Mouse (Mus musculus): Measurements from ENCODE around the gene Atp8a1. TPM values are rescaled to one million over a fixed set of nuclear protein-coding genes. Genes with fewer than 3 reads are reported as not detected.

Atp8a1 gene
- polyA plus RNA-seq, 1 experiment from 2014 or later = 31.3 TPM

- no peaks in the 10 kb centered on the region for H3K9me3 ChIP-seq
- 0 out of 2 replicates have a peak, but pooled peaks cover 14% of the 10 kb centered on the region for H3K36me3 ChIP-seq
- H3K4me2 ChIP-seq (replicated peaks) = no peak overlapping the region
- H3K4me1 ChIP-seq = no peaks in the 10 kb centered on the region
- peaks cover 95% of the 10 kb centered on the region for H3K27me3 ChIP-seq
- ATAC-seq (ENCODE audit: low FRiP score, low read depth) = no peak
- no peak overlapping the region for H3K9ac ChIP-seq (replicated peaks)
- no peak overlapping the region for H3K27ac ChIP-seq (replicated peaks)
- no peak overlapping the region for H3K4me3 ChIP-seq
- 76% methylated on average over 8 of the region's 8 CpGs for WGBS
Observed at GRCm38 (mm10) chr5:67641406-67642120, 205.7 kb downstream of the Atp8a1 start.

GRCm38 (mm10) chr5:67640596-67641312, 206.5 kb downstream of the Atp8a1 start:
- ATAC-seq (ENCODE audit: low FRiP score, low read depth) = no peak
- Histone ChIP-seq H3K4me2 (replicated peaks) (no peak overlapping the region), H3K9me3 (no peaks in the 10 kb centered on the region), H3K27me3 (peaks cover 95% of the 10 kb centered on the region), H3K4me1 (no peaks in the 10 kb centered on the region), H3K9ac (replicated peaks) (no peak overlapping the region), H3K36me3 (0 out of 2 replicates have a peak, but pooled peaks cover 14% of the 10 kb centered on the region), H3K4me3 (no peak overlapping the region), H3K27ac (replicated peaks) (no peak overlapping the region)
- 88% methylated on average over 8 of the region's 8 CpGs for WGBS

GRCm38 (mm10) chr5:67634339-67634738, 212.9 kb downstream of the Atp8a1 start:
- Histone ChIP-seq H3K27ac (replicated peaks) (peak overlapping the region; percentile 59), H3K9me3 (no peaks in the 10 kb centered on the region), H3K36me3 (0 out of 2 replicates have a peak, but pooled peaks cover 4% of the 10 kb centered on the region), H3K4me3 (no peak overlapping the region), H3K9ac (replicated peaks) (no peak overlapping the region), H3K27me3 (peaks cover 65% of the 10 kb centered on the region), H3K4me2 (replicated peaks) (peak overlapping the region; percentile 27; the same call in 1 of the 2 replicates), H3K4me1 (peaks cover 20% of the 10 kb centered on the region)
- ATAC-seq (ENCODE audit: low FRiP score, low read depth) = peak; percentile 35
- 6% methylated on average over 3 of the region's 3 CpGs for WGBS

GRCm38 (mm10) chr5:67633831-67634268, 213.4 kb downstream of the Atp8a1 start:
- peak; percentile 83 for ATAC-seq (ENCODE audit: low FRiP score, low read depth)
- Histone ChIP-seq H3K4me2 (replicated peaks) (peak overlapping the region; percentile 27), H3K27ac (replicated peaks) (peak overlapping the region; percentile 59), H3K4me3 (no peak overlapping the region), H3K4me1 (peaks cover 21% of the 10 kb centered on the region), H3K36me3 (0 out of 2 replicates have a peak, but pooled peaks cover 4% of the 10 kb centered on the region), H3K9me3 (no peaks in the 10 kb centered on the region), H3K27me3 (peaks cover 65% of the 10 kb centered on the region), H3K9ac (replicated peaks) (no peak overlapping the region)
- WGBS = 5% methylated on average over 10 of the region's 10 CpGs

GRCm38 (mm10) chr5:67633138-67633782, 214.0 kb downstream of the Atp8a1 start:
- Histone ChIP-seq H3K27ac (replicated peaks) (peak overlapping the region; percentile 59), H3K9me3 (no peaks in the 10 kb centered on the region), H3K4me3 (no peak overlapping the region), H3K9ac (replicated peaks) (no peak overlapping the region), H3K27me3 (peaks cover 65% of the 10 kb centered on the region), H3K4me1 (peaks cover 21% of the 10 kb centered on the region), H3K4me2 (replicated peaks) (peak overlapping the region; percentile 27), H3K36me3 (0 out of 2 replicates have a peak, but pooled peaks cover 4% of the 10 kb centered on the region)
- ATAC-seq (ENCODE audit: low FRiP score, low read depth) = peak; percentile 81
- WGBS = 4% methylated on average over 7 of the region's 7 CpGs

GRCm38 (mm10) chr5:67631261-67631660, 216.0 kb downstream of the Atp8a1 start:
- no peak overlapping the region for H3K4me3 ChIP-seq
- no peak for ATAC-seq (ENCODE audit: low FRiP score, low read depth)
- H3K4me1 ChIP-seq = peaks cover 21% of the 10 kb centered on the region
- no peak overlapping the region for H3K9ac ChIP-seq (replicated peaks)
- H3K27ac ChIP-seq (replicated peaks) = no peak overlapping the region
- H3K36me3 ChIP-seq = no peaks in the 10 kb centered on the region
- 94% methylated on average over 12 of the region's 12 CpGs for WGBS
- peaks cover 61% of the 10 kb centered on the region for H3K27me3 ChIP-seq
- H3K4me2 ChIP-seq (replicated peaks) = no peak overlapping the region
- H3K9me3 ChIP-seq = no peaks in the 10 kb centered on the region

- Histone ChIP-seq H3K4me1 (peaks cover 21% of the 10 kb centered on the region), H3K27ac (replicated peaks) (no peak overlapping the region), H3K9ac (replicated peaks) (no peak overlapping the region), H3K27me3 (peaks cover 64% of the 10 kb centered on the region), H3K36me3 (no peaks in the 10 kb centered on the region), H3K4me2 (replicated peaks) (no peak overlapping the region), H3K9me3 (no peaks in the 10 kb centered on the region), H3K4me3 (no peak overlapping the region)
- 84% methylated on average over 6 of the region's 6 CpGs for WGBS
- ATAC-seq (ENCODE audit: low FRiP score, low read depth) = no peak
Observed at GRCm38 (mm10) chr5:67629861-67630260, 217.4 kb downstream of the Atp8a1 start.

- Histone ChIP-seq H3K4me1 (peaks cover 18% of the 10 kb centered on the region), H3K27me3 (peaks cover 66% of the 10 kb centered on the region), H3K9ac (replicated peaks) (no peak overlapping the region), H3K9me3 (no peaks in the 10 kb centered on the region), H3K4me2 (replicated peaks) (no peak overlapping the region), H3K4me3 (no peak overlapping the region), H3K36me3 (no peaks in the 10 kb centered on the region), H3K27ac (replicated peaks) (no peak overlapping the region)
- no peak for ATAC-seq (ENCODE audit: low FRiP score, low read depth)
- 78% methylated on average over 7 of the region's 7 CpGs for WGBS
Observed at GRCm38 (mm10) chr5:67629440-67629839, 217.8 kb downstream of the Atp8a1 start.

- no peak overlapping the region for H3K9ac ChIP-seq (replicated peaks)
- no peak overlapping the region for H3K4me3 ChIP-seq
- no peaks in the 10 kb centered on the region for H3K36me3 ChIP-seq
- 68% methylated on average over 9 of the region's 9 CpGs for WGBS
- no peak for ATAC-seq (ENCODE audit: low FRiP score, low read depth)
- peaks cover 8% of the 10 kb centered on the region for H3K4me1 ChIP-seq
- no peak overlapping the region for H3K27ac ChIP-seq (replicated peaks)
- peaks cover 63% of the 10 kb centered on the region for H3K27me3 ChIP-seq
- no peak overlapping the region for H3K4me2 ChIP-seq (replicated peaks)
- H3K9me3 ChIP-seq = no peaks in the 10 kb centered on the region
Observed at GRCm38 (mm10) chr5:67628180-67628940, 218.9 kb downstream of the Atp8a1 start.

GRCm38 (mm10) chr5:67621230-67621629, 226.0 kb downstream of the Atp8a1 start:
- H3K36me3 ChIP-seq = peaks cover 9% of the 10 kb centered on the region; the same call in 1 of the 2 replicates
- H3K9ac ChIP-seq (replicated peaks) = no peak overlapping the region
- no peak for ATAC-seq (ENCODE audit: low FRiP score, low read depth)
- no peaks in the 10 kb centered on the region for H3K9me3 ChIP-seq
- WGBS = 74% methylated on average over 12 of the region's 12 CpGs
- H3K4me2 ChIP-seq (replicated peaks) = no peak overlapping the region
- no peak overlapping the region for H3K4me3 ChIP-seq
- H3K27me3 ChIP-seq = peaks cover 66% of the 10 kb centered on the region
- H3K27ac ChIP-seq (replicated peaks) = no peak overlapping the region
- no peaks in the 10 kb centered on the region for H3K4me1 ChIP-seq

GRCm38 (mm10) chr5:67609520-67609837, 237.8 kb downstream of the Atp8a1 start:
- Histone ChIP-seq H3K4me1 (peaks cover 23% of the 10 kb centered on the region), H3K27me3 (peaks cover 85% of the 10 kb centered on the region), H3K4me2 (replicated peaks) (peak overlapping the region; percentile 83), H3K9me3 (no peaks in the 10 kb centered on the region), H3K9ac (replicated peaks) (no peak overlapping the region), H3K36me3 (no peaks in the 10 kb centered on the region), H3K27ac (replicated peaks) (no peak overlapping the region), H3K4me3 (peak overlapping the region; percentile 58)
- no peak for ATAC-seq (ENCODE audit: low FRiP score, low read depth)
- WGBS = 10% methylated on average over 2 of the region's 2 CpGs

Measured in midbrain, embryonic 12.5 days (tissue).